Mouse (Mus musculus) natural killer cell, adult 2 months (primary cell): ENCODE results near the gene Treml2.
"Not testable (repeated sequence)": the region's sequence is repeated elsewhere in the genome, so short reads cannot be mapped to it uniquely, and the experiment has no call there.

Experiments used
- DNase-seq, 2 experiments: peaks; one replicate each; pipeline ENCODE4 v3.0.0; 2022; ENCODE audit warnings: low spot score in 2 of 2

Gene Treml2

DNA sequence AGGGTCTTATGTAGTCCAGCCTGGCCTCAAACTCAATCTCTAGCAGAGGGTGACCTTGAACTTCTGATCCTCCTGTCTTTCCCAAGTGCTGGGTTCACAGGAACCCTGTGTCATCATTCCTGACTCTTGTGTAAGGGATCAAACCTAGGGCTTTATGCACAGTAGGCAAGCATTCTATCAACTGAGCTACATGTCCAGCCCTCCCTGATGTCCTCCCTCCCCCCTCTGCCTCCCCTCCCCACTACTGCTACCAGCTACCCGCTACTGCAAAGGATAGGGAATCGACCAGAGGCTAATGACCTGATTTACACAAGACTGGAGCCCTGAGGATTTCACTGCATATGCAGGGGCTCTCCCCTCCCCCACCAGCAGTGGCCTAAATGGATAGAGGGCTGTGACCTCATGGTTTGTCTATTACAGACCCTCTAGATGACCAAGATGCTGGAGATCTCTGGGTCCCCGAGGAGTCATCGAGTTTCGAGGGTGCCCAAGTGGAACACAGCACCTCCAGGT lies 51.4 kb downstream of the Treml2 start:
- DNase-seq: no peak

DNA sequence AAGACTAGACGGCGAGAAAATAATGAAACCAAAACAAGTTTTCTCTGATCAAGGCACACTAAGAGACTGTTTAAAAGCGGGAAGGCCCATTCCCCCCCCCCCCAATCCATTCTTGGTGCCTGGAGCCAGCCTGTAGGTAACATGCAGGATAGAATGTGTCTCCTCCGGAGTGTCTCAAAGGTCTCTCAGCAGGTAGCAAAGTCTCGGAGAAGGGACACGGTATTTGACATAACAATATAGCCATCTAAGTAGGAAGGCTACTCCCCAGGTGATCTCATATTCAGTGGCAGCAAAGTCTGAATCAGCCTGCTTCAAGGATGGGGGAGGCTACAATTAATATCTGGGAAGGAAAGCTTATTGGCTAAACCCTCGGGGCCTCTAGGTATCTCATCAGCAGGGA lies 53.7 kb downstream of the Treml2 start:
- not testable (repeated sequence) for DNase-seq

DNA sequence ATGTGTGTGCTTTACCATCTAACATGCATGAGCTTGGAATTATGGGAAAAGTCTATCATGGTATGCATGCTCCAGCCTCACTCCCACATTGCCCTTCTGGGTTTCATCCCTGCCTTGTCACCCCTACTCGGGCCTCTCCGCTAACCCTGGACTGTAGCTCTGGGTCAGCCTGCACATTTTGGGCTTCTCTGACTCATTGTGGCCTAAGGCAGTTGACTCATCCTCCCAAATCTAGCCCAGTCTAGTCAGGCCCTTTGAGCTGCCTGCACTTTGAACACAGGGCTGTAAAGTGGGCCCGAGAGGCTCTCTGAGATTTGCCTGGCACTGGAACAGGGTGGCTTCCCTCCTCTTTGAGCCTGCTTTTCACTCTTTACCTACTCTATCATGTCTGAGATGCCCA lies 56.5 kb downstream of the Treml2 start:
- DNase-seq: no peak

DNA sequence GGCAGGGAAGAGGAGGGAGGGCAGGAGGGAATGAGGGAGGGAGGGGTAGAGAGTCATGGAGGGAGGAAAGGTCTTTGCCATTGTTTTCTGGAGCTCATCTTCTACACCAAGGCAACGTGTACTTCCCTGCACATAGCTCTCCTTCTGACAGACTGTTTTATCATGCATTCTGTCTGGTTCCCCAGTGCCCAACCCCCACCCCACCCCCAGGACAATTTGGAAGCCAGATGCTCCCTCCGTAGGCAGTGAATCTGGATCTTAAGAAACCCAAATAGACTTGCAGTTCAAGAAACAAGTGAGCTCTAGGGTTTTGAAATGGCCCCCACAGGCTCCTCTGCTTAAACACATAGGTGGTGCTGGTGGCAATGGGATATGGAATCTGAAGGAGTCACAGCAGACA lies 58.6 kb downstream of the Treml2 start:
- no peak for DNase-seq

DNA sequence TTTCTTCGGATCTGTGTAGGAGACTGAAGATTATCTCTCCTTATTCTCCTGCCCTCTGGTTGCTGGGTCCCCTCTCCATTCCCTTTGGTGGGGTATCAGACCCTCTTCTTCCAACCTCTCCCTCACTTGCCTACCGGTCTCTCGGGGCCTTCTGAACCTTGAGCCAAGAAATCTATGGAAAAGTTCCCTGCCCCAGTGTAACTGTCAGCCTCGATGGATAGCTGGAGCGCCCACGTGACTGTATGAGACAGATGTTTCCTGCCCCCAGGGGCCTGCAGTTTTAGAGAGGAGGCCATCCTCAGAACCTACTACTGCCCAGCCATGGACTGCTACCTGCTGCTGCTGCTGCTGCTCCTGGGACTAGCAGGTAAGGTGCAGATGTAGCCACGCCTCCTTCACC lies 60.3 kb downstream of the Treml2 start, which contains the start of gene Treml1:
Gene Treml1, plus strand, starts transcription at position 301 of the 400 bp plus-strand sequence.
- no peak for DNase-seq

DNA sequence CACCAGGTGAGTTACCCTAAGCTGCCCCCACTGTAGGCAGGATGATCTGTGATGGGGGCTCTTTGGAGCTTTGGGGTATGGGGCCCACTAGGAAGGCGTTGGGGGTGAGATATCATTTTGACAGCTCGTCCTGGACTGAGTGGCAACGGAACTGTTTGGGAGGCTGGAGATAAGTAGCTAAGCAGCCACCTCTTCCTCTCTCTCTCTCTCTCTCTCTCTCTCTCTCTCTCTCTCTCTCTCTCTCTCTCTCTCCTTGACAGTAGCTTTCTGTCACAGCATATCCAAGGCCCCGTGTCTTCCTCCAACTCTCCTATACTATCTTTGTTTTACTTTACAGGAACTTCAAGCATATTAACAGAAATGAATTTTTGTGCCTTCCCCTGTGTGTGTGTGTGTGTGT lies 61.2 kb downstream of the Treml2 start:
- no peak for DNase-seq
